Mouse (Mus musculus): ENCODE measurements around the gene Cdc14a. TPM values are rescaled to one million over a fixed set of nuclear protein-coding genes. Genes with fewer than 3 reads are reported as not detected.

Cdc14a gene
- total and polyA plus RNA-seq, 2 experiments from 2014 or later, result 3.1 to 4.1 TPM

- H3K36me3 ChIP-seq (ENCODE audit: insufficient read depth), result no peaks in the 10 kb centered on the region
- 20% methylated on average over 22 of the region's 22 CpGs for WGBS
- H3K9me3 ChIP-seq (ENCODE audit: low read length), result no peaks in the 10 kb centered on the region
- peak overlapping the region; percentile 35 for H3K4me3 ChIP-seq (ENCODE audit: low read depth, low read length)
- peak overlapping the region; percentile 39 for H3K9ac ChIP-seq
- no peaks in the 10 kb centered on the region for H3K27me3 ChIP-seq (ENCODE audit: insufficient read depth, low read length)
- H3K4me2 ChIP-seq (ENCODE audit: low read depth), result peak overlapping the region; percentile 52
- no peak for TF ChIP-seq CTCF (IDR thresholded peaks at IDR 0.05; ENCODE audit: low read depth)
- ATAC-seq (peak; percentile 74), DNase-seq (peak; percentile 67)
- H3K27ac ChIP-seq (ENCODE audit: low read depth, low read length), result peak overlapping the region; percentile 21; the same call in 1 of the 2 replicates
- 0 out of 2 replicates have a peak, but pooled peaks cover 4% of the 10 kb centered on the region for H3K4me1 ChIP-seq (ENCODE audit: insufficient read depth)
These were observed 24.3 kb downstream of the Cdc14a start for GRCm38 (mm10) chr3:116399349-116400090.

- H3K27me3 ChIP-seq (ENCODE audit: insufficient read depth, low read length), result no peaks in the 10 kb centered on the region
- 0 out of 2 replicates have a peak overlapping the region, but pooled peaks have one; percentile 5 for H3K4me3 ChIP-seq (ENCODE audit: low read depth, low read length)
- DNase-seq (no peak), ATAC-seq (peak; percentile 20)
- 53% methylated on average over 10 of the region's 10 CpGs for WGBS
- no peaks in the 10 kb centered on the region for H3K36me3 ChIP-seq (ENCODE audit: insufficient read depth)
- TF ChIP-seq CTCF (IDR thresholded peaks at IDR 0.05; ENCODE audit: low read depth), result no peak
- H3K9me3 ChIP-seq (ENCODE audit: low read length), result no peaks in the 10 kb centered on the region
- H3K4me2 ChIP-seq (ENCODE audit: low read depth), result peak overlapping the region; percentile 33
- 0 out of 2 replicates have a peak overlapping the region, but pooled peaks have one; percentile 3 for H3K27ac ChIP-seq (ENCODE audit: low read depth, low read length)
- 0 out of 2 replicates have a peak, but pooled peaks cover 4% of the 10 kb centered on the region for H3K4me1 ChIP-seq (ENCODE audit: insufficient read depth)
- no peak overlapping the region for H3K9ac ChIP-seq
These were observed 25.3 kb downstream of the Cdc14a start for GRCm38 (mm10) chr3:116398543-116398942.

DNA sequence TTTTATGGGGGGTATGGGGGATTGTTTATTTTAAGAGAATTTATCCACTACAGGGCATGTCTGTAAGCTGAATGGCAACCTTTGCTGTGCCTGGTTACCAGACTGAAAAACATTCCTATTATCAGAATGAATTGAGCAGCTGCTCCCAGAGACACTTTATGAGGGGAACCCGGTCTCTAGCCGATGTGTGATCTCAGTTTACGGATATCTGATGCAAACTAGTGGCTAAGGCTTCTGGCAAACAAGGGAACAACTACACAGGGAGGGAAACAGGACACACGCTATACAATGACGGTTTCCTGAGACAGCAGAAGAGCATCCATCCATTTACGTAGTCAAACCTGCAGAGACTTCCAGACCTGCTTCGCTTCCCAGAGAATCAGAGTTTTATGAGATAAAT is 25.9 kb downstream of the Cdc14a start:
- no peak overlapping the region for H3K4me3 ChIP-seq (ENCODE audit: low read depth, low read length)
- 0 out of 2 replicates have a peak, but pooled peaks cover 4% of the 10 kb centered on the region for H3K4me1 ChIP-seq (ENCODE audit: insufficient read depth)
- H3K27me3 ChIP-seq (ENCODE audit: insufficient read depth, low read length), result no peaks in the 10 kb centered on the region
- TF ChIP-seq CTCF (IDR thresholded peaks at IDR 0.05; ENCODE audit: low read depth), result no peak
- 0 out of 2 replicates have a peak overlapping the region, but pooled peaks have one; percentile 3 for H3K27ac ChIP-seq (ENCODE audit: low read depth, low read length)
- no peaks in the 10 kb centered on the region for H3K9me3 ChIP-seq (ENCODE audit: low read length)
- no peak for DNase-seq
- no peak for ATAC-seq
- peak overlapping the region; percentile 33; the same call in 1 of the 2 replicates for H3K4me2 ChIP-seq (ENCODE audit: low read depth)
- no peak overlapping the region for H3K9ac ChIP-seq
- 32% methylated on average over 7 of the region's 7 CpGs for WGBS
- no peaks in the 10 kb centered on the region for H3K36me3 ChIP-seq (ENCODE audit: insufficient read depth)

DNA sequence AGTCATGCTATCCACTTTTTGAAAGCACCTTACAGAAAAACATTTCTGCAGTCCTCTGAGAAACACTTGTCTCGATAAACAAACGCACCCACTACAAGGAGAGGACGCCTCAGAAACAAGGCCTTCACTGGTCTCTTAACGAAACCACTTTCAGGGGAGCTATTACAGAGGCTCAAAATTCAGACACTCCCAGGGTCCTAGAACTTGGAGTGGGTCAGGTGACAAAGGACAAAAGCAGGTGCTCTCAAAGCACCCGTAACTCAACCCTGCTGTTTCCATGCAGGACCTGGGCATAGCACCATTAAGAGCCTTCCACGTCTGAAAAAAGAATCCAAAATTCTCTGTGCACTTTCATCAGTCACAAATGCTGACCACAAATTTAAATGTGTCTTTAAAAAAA is 26.5 kb downstream of the Cdc14a start:
- no peak for TF ChIP-seq CTCF (IDR thresholded peaks at IDR 0.05; ENCODE audit: low read depth)
- Histone ChIP-seq H3K9ac (no peak overlapping the region), H3K4me1 (ENCODE audit: insufficient read depth) (0 out of 2 replicates have a peak, but pooled peaks cover 4% of the 10 kb centered on the region), H3K27me3 (ENCODE audit: insufficient read depth, low read length) (no peaks in the 10 kb centered on the region), H3K4me3 (ENCODE audit: low read depth, low read length) (no peak overlapping the region), H3K27ac (ENCODE audit: low read depth, low read length) (peak overlapping the region; percentile 35; the same call in 1 of the 2 replicates), H3K4me2 (ENCODE audit: low read depth) (no peak overlapping the region), H3K9me3 (ENCODE audit: low read length) (no peaks in the 10 kb centered on the region), H3K36me3 (ENCODE audit: insufficient read depth) (no peaks in the 10 kb centered on the region)
- 74% methylated on average over 6 of the region's 6 CpGs for WGBS
- DNase-seq, result no peak
- ATAC-seq, result no peak

GRCm38 (mm10) chr3:116396571-116396970 is 27.3 kb downstream of the Cdc14a start:
- no peaks in the 10 kb centered on the region for H3K27me3 ChIP-seq (ENCODE audit: insufficient read depth, low read length)
- WGBS, result 67% methylated on average over 3 of the region's 3 CpGs
- H3K4me3 ChIP-seq (ENCODE audit: low read depth, low read length), result no peak overlapping the region
- no peak for TF ChIP-seq CTCF (IDR thresholded peaks at IDR 0.05; ENCODE audit: low read depth)
- DNase-seq, result no peak
- H3K9me3 ChIP-seq (ENCODE audit: low read length), result no peaks in the 10 kb centered on the region
- no peak overlapping the region for H3K27ac ChIP-seq (ENCODE audit: low read depth, low read length)
- H3K9ac ChIP-seq, result no peak overlapping the region
- no peak overlapping the region for H3K4me2 ChIP-seq (ENCODE audit: low read depth)
- H3K4me1 ChIP-seq (ENCODE audit: insufficient read depth), result 0 out of 2 replicates have a peak, but pooled peaks cover 4% of the 10 kb centered on the region
- no peaks in the 10 kb centered on the region for H3K36me3 ChIP-seq (ENCODE audit: insufficient read depth)
- ATAC-seq, result no peak

- Histone ChIP-seq H3K9ac (no peak overlapping the region), H3K27ac (ENCODE audit: low read depth, low read length) (no peak overlapping the region), H3K4me2 (ENCODE audit: low read depth) (no peak overlapping the region), H3K4me1 (ENCODE audit: insufficient read depth) (no peaks in the 10 kb centered on the region), H3K4me3 (ENCODE audit: low read depth, low read length) (no peak overlapping the region), H3K27me3 (ENCODE audit: insufficient read depth, low read length) (no peaks in the 10 kb centered on the region), H3K9me3 (ENCODE audit: low read length) (no peaks in the 10 kb centered on the region), H3K36me3 (ENCODE audit: insufficient read depth) (no peaks in the 10 kb centered on the region)
- WGBS, result 85% methylated on average over 5 of the region's 5 CpGs
- no peak for ATAC-seq
- no peak for TF ChIP-seq CTCF (IDR thresholded peaks at IDR 0.05; ENCODE audit: low read depth)
- no peak for DNase-seq
These were observed 28.9 kb downstream of the Cdc14a start for GRCm38 (mm10) chr3:116394885-116395390.

GRCm38 (mm10) chr3:116391399-116391798 is 32.4 kb downstream of the Cdc14a start:
- no peak overlapping the region for H3K4me3 ChIP-seq (ENCODE audit: low read depth, low read length)
- no peaks in the 10 kb centered on the region for H3K27me3 ChIP-seq (ENCODE audit: insufficient read depth, low read length)
- no peak overlapping the region for H3K9ac ChIP-seq
- no peaks in the 10 kb centered on the region for H3K4me1 ChIP-seq (ENCODE audit: insufficient read depth)
- H3K36me3 ChIP-seq (ENCODE audit: insufficient read depth), result no peaks in the 10 kb centered on the region
- H3K27ac ChIP-seq (ENCODE audit: low read depth, low read length), result no peak overlapping the region
- no peak for TF ChIP-seq CTCF (IDR thresholded peaks at IDR 0.05; ENCODE audit: low read depth)
- no peak overlapping the region for H3K4me2 ChIP-seq (ENCODE audit: low read depth)
- no peaks in the 10 kb centered on the region for H3K9me3 ChIP-seq (ENCODE audit: low read length)
- 83% methylated on average over 10 of the region's 10 CpGs for WGBS
- DNase-seq (no peak), ATAC-seq (no peak)

Measured in forebrain, postnatal 0 days (tissue).